Mouse (Mus musculus) B cell, adult 2 months (primary cell): ENCODE data around the gene Vmn2r53.
"Not testable (repeated sequence)": the region's sequence is repeated elsewhere in the genome, so short reads cannot be mapped to it uniquely, and the experiment has no call there.

Experiments
- DNase-seq, 2 experiments: peaks; one replicate each; pipeline ENCODE4 v3.0.0; 2022

The Vmn2r53 gene

DNA sequence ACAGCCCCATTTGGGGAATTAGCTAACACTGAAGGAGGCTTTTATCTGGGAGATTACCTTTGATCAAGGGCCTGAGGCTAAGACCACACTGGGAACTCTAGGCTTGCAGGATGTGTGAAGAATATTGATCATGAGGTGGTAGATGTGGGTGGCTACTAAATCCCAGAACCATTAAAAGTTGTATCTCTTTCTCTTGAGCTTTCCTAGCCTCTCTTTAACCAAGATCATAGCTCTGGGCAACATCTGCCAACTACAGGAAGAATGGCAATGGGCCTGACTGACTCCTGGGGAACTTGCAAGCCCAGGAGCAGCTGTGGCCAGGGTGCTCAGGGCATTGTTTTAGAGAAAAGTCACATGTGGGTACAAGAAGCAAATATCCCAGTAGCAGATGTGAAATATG is at the start of gene Vmn2r53:
Gene Vmn2r53 (minus strand): TSS at position 101 of the 400 bp plus-strand sequence.
- DNase-seq: no peak

- DNase-seq: not testable (repeated sequence)
Observed at GRCm38 (mm10) chr7:12640219-12640618, 31.6 kb upstream of the Vmn2r53 start, which contains the start of gene Vmn2r54. TSS of gene Vmn2r54 (minus strand) at chr7:12640319.
